Mouse (Mus musculus) heart, embryonic 16.5 days (tissue): ENCODE measurements at regions not wholly inside any gene's neighbourhood (a gene's known extent, or its start where the extent isn't known, plus 50 kb on each side); places are given as distances from the start of the nearest gene placed in this dataset.

ENCODE experiments used
- ATAC-seq: fragments of 200-750 bp; cut with Nextera tagmentation; replicated peaks from 2 replicates; pipeline ENCODE4 v1.8.0; 2017; ENCODE audit warnings: moderate number of reproducible peaks; ENCODE audit not compliant: insufficient read depth, low FRiP score; ENCODE audit errors: extremely low read depth
- H3K27ac ChIP-seq: fragments of 300-500 bp; sonication (generic); 2 replicates; pipeline ENCODE4 v1.5.1; 2014; ENCODE audit warnings: mild to moderate bottlenecking, low read length, control low read depth, moderate library complexity
- H3K27me3 ChIP-seq: fragments of 300-500 bp; sonication (generic); 2 replicates; pipeline ENCODE4 v1.6.1; 2014; ENCODE audit warnings: low read length, mixed read lengths; ENCODE audit not compliant: control insufficient read depth, insufficient read depth
- H3K36me3 ChIP-seq: fragments of 300-500 bp; sonication (generic); 2 replicates; pipeline ENCODE4 v1.6.1; 2014; ENCODE audit not compliant: control insufficient read depth, insufficient read depth
- H3K4me1 ChIP-seq: fragments of 300-500 bp; sonication (generic); 2 replicates; pipeline ENCODE4 v1.6.1; 2014; ENCODE audit warnings: low read length, mixed read lengths; ENCODE audit not compliant: control insufficient read depth, insufficient read depth
- H3K4me2 ChIP-seq: fragments of 300-500 bp; sonication (generic); 2 replicates; pipeline ENCODE4 v1.6.1; 2014; ENCODE audit warnings: low read depth, mild to moderate bottlenecking, control low read depth, low read length
- H3K4me3 ChIP-seq: fragments of 300-500 bp; sonication (generic); 2 replicates; pipeline ENCODE4 v1.5.1; 2014; ENCODE audit warnings: mild to moderate bottlenecking, control low read depth, low read length
- H3K9ac ChIP-seq: fragments of 300-500 bp; sonication (generic); 2 replicates; pipeline ENCODE4 v1.6.1; 2014; ENCODE audit warnings: low read length, control low read depth
- H3K9me3 ChIP-seq: fragments of 300-500 bp; sonication (generic); replicated peaks from 2 replicates; pipeline ENCODE4 v1.6.1; 2016; ENCODE audit warnings: low read length; ENCODE audit not compliant: control insufficient read depth
- WGBS: fragments of 180-500 bp; shearing (Covaris S2); extraction: QIAGEN DNeasy Blood & Tissue Kit; methylation state at CpG from one replicate; pipeline ENCODE4 v1.1.7; 2014; 5-methylcytosine and 5-hydroxymethylcytosine counted together

- H3K9me3 ChIP-seq: no peaks in the 10 kb centered on the region
- no peak overlapping the region for H3K27ac ChIP-seq
- H3K9ac ChIP-seq: no peak overlapping the region
- H3K4me2 ChIP-seq: peak overlapping the region; percentile 31; the same call in 1 of the 2 replicates
- H3K4me1 ChIP-seq: no peaks in the 10 kb centered on the region
- WGBS: 91% methylated on average over 1 of the region's 1 CpGs
- no peaks in the 10 kb centered on the region for H3K27me3 ChIP-seq
- H3K36me3 ChIP-seq: no peaks in the 10 kb centered on the region
- ATAC-seq: no peak
- H3K4me3 ChIP-seq: no peak overlapping the region
Measured at GRCm38 (mm10) chr9:91134325-91134724, 227.9 kb upstream of the Zic4 start.

- no peaks in the 10 kb centered on the region for H3K4me1 ChIP-seq
- H3K9ac ChIP-seq: no peak overlapping the region
- H3K4me3 ChIP-seq: no peak overlapping the region
- H3K36me3 ChIP-seq: no peaks in the 10 kb centered on the region
- H3K27ac ChIP-seq: no peak overlapping the region
- no peaks in the 10 kb centered on the region for H3K9me3 ChIP-seq
- 60% methylated on average over 2 of the region's 2 CpGs for WGBS
- no peak overlapping the region for H3K4me2 ChIP-seq
- no peaks in the 10 kb centered on the region for H3K27me3 ChIP-seq
- no peak for ATAC-seq
Measured at GRCm38 (mm10) chr9:91135107-91135506, 227.1 kb upstream of the Zic4 start.

GRCm38 (mm10) chr9:91140651-91141050, 221.6 kb upstream of the Zic4 start:
- Histone ChIP-seq H3K27me3 (no peaks in the 10 kb centered on the region), H3K4me2 (no peak overlapping the region), H3K9ac (no peak overlapping the region), H3K27ac (no peak overlapping the region), H3K4me1 (no peaks in the 10 kb centered on the region), H3K36me3 (no peaks in the 10 kb centered on the region), H3K9me3 (no peaks in the 10 kb centered on the region), H3K4me3 (no peak overlapping the region)
- ATAC-seq: no peak
- WGBS: 46% methylated on average over 1 of the region's 1 CpGs

- Histone ChIP-seq H3K36me3 (no peaks in the 10 kb centered on the region), H3K4me1 (peaks cover 8% of the 10 kb centered on the region), H3K4me3 (no peak overlapping the region), H3K9ac (no peak overlapping the region), H3K4me2 (peak overlapping the region; percentile 47), H3K9me3 (no peaks in the 10 kb centered on the region), H3K27ac (no peak overlapping the region), H3K27me3 (no peaks in the 10 kb centered on the region)
- peak; percentile 67 for ATAC-seq
- 46% methylated on average over 11 of the region's 11 CpGs for WGBS
Measured at GRCm38 (mm10) chr9:91151893-91152292, 210.3 kb upstream of the Zic4 start.

GRCm38 (mm10) chr9:91159311-91159710, 202.9 kb upstream of the Zic4 start:
- Histone ChIP-seq H3K27me3 (no peaks in the 10 kb centered on the region), H3K9ac (no peak overlapping the region), H3K9me3 (no peaks in the 10 kb centered on the region), H3K4me2 (no peak overlapping the region), H3K27ac (no peak overlapping the region), H3K36me3 (no peaks in the 10 kb centered on the region), H3K4me1 (peaks cover 3% of the 10 kb centered on the region; the same call in 1 of the 2 replicates), H3K4me3 (no peak overlapping the region)
- peak; percentile 37 for ATAC-seq
- 47% methylated on average over 2 of the region's 2 CpGs for WGBS

- no peak overlapping the region for H3K9ac ChIP-seq
- H3K27me3 ChIP-seq: no peaks in the 10 kb centered on the region
- no peak overlapping the region for H3K27ac ChIP-seq
- no peak for ATAC-seq
- no peak overlapping the region for H3K4me2 ChIP-seq
- H3K4me1 ChIP-seq: no peaks in the 10 kb centered on the region
- no peaks in the 10 kb centered on the region for H3K9me3 ChIP-seq
- no peaks in the 10 kb centered on the region for H3K36me3 ChIP-seq
- H3K4me3 ChIP-seq: no peak overlapping the region
Measured at GRCm38 (mm10) chr9:91167871-91168270, 194.3 kb upstream of the Zic4 start.

- 73% methylated on average over 4 of the region's 4 CpGs for WGBS
- no peaks in the 10 kb centered on the region for H3K36me3 ChIP-seq
- no peak overlapping the region for H3K27ac ChIP-seq
- H3K27me3 ChIP-seq: no peaks in the 10 kb centered on the region
- no peak overlapping the region for H3K4me2 ChIP-seq
- H3K9ac ChIP-seq: no peak overlapping the region
- H3K4me1 ChIP-seq: no peaks in the 10 kb centered on the region
- no peak for ATAC-seq
- H3K4me3 ChIP-seq: no peak overlapping the region
- no peaks in the 10 kb centered on the region for H3K9me3 ChIP-seq
Measured at GRCm38 (mm10) chr9:91193221-91193620, 169.0 kb upstream of the Zic4 start.

- Histone ChIP-seq H3K27me3 (no peaks in the 10 kb centered on the region), H3K4me3 (no peak overlapping the region), H3K36me3 (no peaks in the 10 kb centered on the region), H3K9me3 (no peaks in the 10 kb centered on the region), H3K27ac (no peak overlapping the region), H3K4me2 (no peak overlapping the region), H3K9ac (no peak overlapping the region), H3K4me1 (no peaks in the 10 kb centered on the region)
- 68% methylated on average over 3 of the region's 3 CpGs for WGBS
- ATAC-seq: no peak
Measured at GRCm38 (mm10) chr9:91193954-91194353, 168.3 kb upstream of the Zic4 start.

GRCm38 (mm10) chr9:91207281-91207680, 154.9 kb upstream of the Zic4 start:
- ATAC-seq: no peak
- 80% methylated on average over 2 of the region's 2 CpGs for WGBS
- Histone ChIP-seq H3K4me3 (no peak overlapping the region), H3K4me2 (no peak overlapping the region), H3K27me3 (no peaks in the 10 kb centered on the region), H3K4me1 (no peaks in the 10 kb centered on the region), H3K27ac (no peak overlapping the region), H3K9ac (no peak overlapping the region), H3K36me3 (no peaks in the 10 kb centered on the region), H3K9me3 (no peaks in the 10 kb centered on the region)
